Mouse (Mus musculus): ENCODE data around the gene Ap1m2.
A peak's percentile ranks its signal among the peaks of the same experiment; 100 is the strongest.
"Not testable (repeated sequence)": the region's sequence is repeated elsewhere in the genome, so short reads cannot be mapped to it uniquely, and the experiment has no call there.

Ap1m2 gene

DNA sequence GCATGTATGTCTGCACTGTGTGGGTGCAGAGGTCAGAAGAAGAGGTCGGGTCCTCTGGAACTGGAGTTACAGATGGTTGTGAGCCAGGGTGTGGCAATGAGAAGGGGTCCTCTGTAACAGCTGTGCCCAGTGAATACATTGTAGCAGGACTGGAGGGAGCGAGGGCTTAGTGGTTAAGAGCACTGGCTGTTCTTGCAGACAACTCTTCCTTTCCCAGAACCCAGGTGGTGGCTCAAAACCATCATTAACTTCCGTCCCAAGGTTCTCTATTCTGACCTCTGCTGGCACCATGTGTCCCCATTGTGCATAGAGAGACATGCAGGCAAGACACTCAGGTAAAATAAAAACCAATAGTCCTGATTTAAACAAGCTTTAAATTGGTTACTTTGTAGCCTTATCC lies 15.4 kb upstream of the Ap1m2 start:
- no peak for DNase-seq (ENCODE audit: low read depth, low spot score)

- DNase-seq (ENCODE audit: low read depth, low spot score) = no peak
Measured at GRCm38 (mm10) chr9:21324269-21324668, 12.1 kb upstream of the Ap1m2 start.

DNA sequence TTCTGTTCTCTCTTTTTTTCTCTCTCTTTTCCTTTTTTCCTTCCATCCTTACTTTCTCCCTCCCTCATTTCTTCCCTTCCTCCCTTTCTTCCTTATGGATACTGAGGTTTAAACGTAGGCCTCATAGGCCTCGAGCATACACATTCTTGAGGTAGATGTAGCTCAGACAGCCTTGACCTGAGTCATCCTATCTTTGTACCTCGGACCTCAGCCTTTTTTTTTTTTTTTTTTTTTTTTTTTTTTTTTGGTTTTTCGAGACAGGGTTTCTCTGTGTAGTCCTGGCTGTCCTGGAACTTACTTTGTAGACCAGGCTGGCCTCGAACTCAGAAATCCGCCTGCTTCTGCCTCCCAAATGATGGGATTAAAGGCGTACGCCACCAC lies 10.8 kb upstream of the Ap1m2 start:
- DNase-seq (ENCODE audit: low read depth, low spot score) = not testable (repeated sequence)

GRCm38 (mm10) chr9:21322211-21322916 lies 10.2 kb upstream of the Ap1m2 start:
- no peak for DNase-seq (ENCODE audit: low read depth, low spot score)

- DNase-seq (ENCODE audit: low read depth, low spot score) = no peak
Measured at GRCm38 (mm10) chr9:21321513-21321835, 9.3 kb upstream of the Ap1m2 start.

DNA sequence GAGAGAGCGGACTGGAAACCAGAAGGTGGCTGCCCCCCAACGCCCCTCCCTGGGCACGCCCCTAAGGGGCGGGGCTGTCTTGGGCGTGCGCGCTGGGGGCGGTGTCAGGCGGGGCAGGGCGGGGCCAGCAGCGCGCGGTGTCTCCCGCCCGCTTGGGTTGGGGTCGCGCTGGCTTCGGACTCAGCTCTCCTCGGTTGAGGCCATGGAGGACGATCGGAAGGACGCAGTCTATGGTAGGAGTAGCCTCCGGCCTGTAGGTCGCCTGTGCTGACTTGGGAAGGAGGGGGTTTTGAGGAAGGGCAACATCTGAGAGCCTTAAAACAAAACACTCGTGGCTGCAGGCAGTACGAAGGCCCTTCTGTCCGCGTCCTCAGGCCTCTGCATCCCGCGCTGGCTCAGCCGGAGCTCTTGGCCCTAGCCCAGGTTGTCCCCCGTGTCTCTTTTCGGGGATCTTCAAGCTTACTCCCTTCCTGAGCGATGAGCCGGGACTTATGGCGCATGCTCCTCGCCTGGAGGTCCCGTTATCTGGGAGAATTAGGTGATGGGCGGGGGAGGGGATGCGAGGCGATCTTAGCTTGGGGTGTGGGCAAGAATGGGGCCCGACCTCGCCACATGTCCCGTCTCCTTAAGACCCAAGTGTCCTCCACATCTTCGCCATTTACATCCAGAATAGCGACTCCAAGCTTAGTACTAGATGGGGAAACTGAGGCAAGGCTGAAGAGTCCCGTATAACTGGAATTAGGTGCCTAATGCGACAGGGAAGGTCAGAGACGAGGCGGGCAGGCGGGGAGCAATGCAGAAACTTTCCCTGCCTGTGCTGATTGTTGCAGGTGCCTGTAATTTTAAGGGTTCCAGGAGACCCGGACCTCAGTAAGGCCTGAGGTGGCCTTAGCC lies 8.7 kb upstream of the Ap1m2 start, which contains the start of gene Slc44a2:
Gene Slc44a2, plus strand, starts transcription at position 80 of the 894 bp plus-strand sequence.
- DNase-seq (ENCODE audit: low read depth, low spot score) = peak; percentile 65

DNA sequence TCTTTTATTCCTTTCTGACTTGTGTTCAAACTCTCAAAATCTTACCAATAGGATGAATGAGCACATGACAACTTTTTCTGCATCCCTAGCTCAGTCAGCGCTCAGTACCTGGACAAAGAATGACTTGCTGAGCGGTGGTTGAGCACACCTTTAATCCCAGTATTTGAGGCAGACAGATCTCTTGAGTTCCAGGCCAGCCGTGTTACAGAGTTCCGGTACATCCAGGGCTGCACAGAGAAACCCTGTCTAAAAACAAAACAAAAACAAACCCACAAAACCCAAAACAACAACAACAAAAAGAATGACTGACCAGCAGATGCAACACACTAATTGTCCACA lies 8.1 kb upstream of the Ap1m2 start:
- DNase-seq (ENCODE audit: low read depth, low spot score) = no peak

GRCm38 (mm10) chr9:21319503-21319902 lies 7.4 kb upstream of the Ap1m2 start:
- DNase-seq (ENCODE audit: low read depth, low spot score) = no peak

GRCm38 (mm10) chr9:21318792-21319191 lies 6.7 kb upstream of the Ap1m2 start:
- no peak for DNase-seq (ENCODE audit: low read depth, low spot score)

DNA sequence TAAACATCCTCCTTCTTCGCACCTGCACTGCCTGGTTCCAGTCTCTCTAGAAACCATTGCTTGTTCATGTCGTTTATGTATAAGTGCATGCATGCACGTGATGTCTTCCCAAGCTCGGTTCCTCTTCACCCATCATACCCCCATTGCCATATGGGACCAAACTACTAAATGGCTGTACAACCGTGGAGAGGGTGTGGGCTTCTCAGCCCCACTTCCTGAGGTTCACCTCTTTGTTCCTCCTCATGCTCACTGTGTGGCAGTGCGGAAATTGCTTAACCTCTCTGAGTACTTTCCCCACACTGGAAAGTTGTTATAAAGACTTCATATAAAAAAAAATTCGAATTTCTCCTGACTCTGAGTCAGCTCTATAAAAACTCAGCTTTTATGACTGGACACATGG lies 4.6 kb upstream of the Ap1m2 start:
- no peak for DNase-seq (ENCODE audit: low read depth, low spot score)

DNA sequence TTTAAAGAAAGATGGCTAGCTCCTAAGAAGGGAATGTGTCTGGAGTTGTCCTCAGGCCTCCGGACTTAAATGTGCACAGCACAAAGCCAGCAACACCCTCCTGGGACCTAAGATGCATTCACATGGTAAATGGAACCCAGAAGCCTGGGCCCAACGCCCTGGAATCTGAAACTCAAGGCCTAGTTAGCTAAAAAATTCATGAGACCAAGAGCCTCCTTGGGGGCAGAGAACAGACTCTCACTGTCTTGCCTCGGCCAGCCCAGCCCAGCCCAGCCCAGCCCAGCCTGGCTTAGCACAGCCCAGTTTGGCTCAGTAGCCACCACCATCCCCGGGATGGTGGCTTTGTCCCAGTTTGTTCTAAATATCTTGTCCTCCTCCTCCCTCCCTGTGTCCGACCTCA lies 3.3 kb upstream of the Ap1m2 start:
- no peak for DNase-seq (ENCODE audit: low read depth, low spot score)

- no peak for DNase-seq (ENCODE audit: low read depth, low spot score)
Measured at GRCm38 (mm10) chr9:21314367-21315140, 2.4 kb upstream of the Ap1m2 start.

DNA sequence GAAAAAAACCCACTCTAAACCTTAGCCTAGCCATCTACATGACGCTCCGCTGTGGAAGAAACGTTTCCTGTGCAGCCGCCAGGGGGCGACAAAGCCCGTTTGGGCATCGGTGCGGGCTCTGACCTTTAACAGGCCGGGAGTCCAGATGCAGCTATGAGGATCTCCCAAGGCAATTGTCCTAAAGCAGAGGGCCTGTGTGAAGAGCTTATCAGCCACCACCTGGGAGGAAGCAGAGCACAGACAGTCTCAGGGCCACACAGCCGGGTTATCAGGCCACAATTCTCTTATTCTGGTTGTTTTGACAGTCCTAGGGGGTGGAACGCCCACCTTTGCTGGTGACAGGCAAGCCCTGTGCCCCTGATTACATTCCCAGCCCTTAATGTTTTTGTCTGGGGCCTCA lies 1.3 kb upstream of the Ap1m2 start:
- peak; percentile 76 for DNase-seq (ENCODE audit: low read depth, low spot score)

DNA sequence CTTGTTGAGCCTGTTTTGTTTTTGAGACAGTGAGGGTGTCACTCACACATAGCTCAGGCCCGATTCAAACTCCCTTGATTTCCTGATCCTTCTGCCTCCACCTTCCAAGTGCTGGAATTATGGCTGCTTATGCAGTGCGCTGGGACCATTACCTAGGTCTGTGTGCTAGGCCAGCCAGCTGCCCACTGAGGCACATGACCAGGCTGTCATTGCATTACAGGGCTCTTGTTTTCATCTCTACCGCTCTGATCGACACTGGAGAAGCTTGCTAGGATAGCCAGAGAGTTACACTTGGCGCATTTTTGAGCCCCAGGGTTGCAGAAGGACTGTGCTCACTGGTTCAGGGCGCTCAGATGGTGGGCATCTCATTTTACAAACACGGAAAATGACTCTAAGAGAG lies 442 bp downstream of the Ap1m2 start:
- DNase-seq (ENCODE audit: low read depth, low spot score) = no peak

- DNase-seq (ENCODE audit: low read depth, low spot score) = no peak
Measured at GRCm38 (mm10) chr9:21309150-21309741, 2.9 kb downstream of the Ap1m2 start.

DNA sequence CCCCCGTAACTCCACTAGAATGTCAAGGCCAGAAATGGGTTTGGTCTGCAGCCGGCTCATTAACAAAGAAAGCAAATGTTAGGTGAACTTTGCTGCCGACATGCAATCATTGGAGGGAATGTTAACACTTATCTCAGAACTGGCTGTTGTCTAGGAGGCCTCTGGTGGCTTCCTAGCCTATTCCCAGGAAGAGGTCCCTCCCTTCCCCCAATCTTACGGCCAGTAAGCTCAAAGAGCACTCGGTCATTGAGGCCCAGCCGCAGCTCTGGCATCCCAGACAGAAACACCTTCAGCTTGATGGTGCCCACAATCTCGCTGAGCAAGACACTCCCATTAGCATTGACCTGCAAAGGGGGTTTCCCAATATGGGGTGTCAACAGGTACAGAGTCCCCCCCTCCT lies 7.1 kb downstream of the Ap1m2 start:
- no peak for DNase-seq (ENCODE audit: low read depth, low spot score)

GRCm38 (mm10) chr9:21299014-21299413 lies 13.1 kb downstream of the Ap1m2 start:
- DNase-seq (ENCODE audit: low read depth, low spot score) = no peak

DNA sequence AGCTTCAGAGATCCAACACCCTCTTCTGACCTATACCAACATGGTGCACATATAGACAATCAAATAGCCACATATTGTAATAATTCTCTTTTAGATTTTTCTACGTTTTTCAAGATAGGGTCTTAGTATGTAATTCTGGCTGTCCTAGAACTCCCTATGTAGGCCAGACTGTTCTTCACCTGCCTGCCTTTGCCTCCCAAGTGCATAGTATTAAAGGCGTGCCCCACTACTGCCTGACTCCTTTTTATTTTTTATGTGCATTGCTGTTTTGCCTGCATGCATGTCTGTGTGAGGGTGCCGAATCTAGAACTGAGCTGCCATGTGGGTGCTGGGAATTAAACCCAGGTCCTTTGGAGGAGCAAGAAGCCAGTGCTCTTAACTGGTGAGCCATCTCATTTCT lies 19.9 kb downstream of the Ap1m2 start:
- DNase-seq (ENCODE audit: low read depth, low spot score) = no peak

DNA sequence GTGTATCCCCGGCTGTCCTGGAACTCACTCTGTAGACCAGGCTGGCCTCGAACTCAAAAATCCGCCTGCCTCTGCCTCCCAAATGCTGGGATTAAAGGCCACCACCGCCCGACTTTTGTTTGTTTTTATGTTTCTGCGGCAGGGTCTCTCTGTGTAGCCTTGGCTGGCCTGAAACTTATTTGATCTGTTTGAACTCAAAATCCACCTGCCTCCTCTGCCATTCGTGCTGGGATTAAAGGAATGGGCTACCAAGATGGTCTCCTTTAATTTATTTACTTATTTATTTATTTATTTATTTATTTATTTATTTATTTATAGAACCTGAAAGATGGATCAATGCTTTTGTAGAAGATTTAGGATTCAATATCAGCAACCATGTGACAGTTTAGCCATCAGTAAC lies 20.3 kb downstream of the Ap1m2 start:
- DNase-seq (ENCODE audit: low read depth, low spot score) = not testable (repeated sequence)

DNA sequence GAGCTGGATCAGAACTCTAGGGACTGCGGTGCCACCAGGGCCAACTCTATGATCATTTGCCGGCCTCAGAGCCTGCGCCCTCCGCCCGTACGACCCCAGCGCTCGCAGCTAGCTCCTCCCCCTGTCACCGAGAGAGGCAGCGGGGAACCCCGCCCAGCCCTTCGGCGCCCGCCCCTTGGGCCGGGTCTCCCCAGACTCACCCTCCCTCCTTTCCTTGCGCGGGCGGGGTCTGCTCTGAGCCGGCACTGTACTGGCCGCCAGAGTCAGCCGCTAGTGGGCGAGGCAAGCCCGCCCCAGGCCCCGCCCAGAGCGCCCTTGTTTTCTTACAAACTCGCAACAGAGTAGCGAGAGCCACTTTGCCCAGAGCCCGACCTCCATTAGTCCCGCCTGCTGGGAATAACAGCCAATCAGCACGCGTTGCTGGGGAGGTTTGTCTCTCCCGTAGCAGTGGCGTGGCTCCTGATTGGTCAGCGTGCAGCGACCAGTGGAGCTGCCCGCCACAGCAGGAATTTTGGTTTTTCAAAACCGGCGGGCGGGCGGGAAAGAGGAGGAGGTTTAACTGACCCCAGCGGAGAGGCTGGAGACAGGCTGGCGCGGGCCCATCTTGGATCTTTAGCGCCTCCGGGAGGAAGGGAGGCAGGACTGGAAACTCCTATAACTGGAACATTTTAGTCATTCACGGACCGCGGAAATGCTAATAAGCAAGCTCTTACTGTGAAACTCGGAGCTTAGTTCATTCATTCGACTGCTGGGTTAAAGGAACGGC lies 20.9 kb downstream of the Ap1m2 start, which contains the start of gene Cdkn2d:
Gene Cdkn2d, minus strand, starts transcription at position 386 of the 766 bp plus-strand sequence.
- peak; percentile 96 for DNase-seq (ENCODE audit: low read depth, low spot score)

- DNase-seq (ENCODE audit: low read depth, low spot score) = no peak
Measured at GRCm38 (mm10) chr9:21290589-21290988, 21.5 kb downstream of the Ap1m2 start.
